Mouse (Mus musculus) stomach, postnatal 0 days (tissue): Measurements from ENCODE around the gene Jmjd6. TPM values are rescaled to one million over a fixed set of nuclear protein-coding genes. Genes with fewer than 3 reads are reported as not detected.

Source experiments
- ATAC-seq: fragments of 200-750 bp; cut with Nextera tagmentation; 2 replicates; pipeline ENCODE4 v1.8.0; 2017; ENCODE audit not compliant: low FRiP score, low TSS enrichment
- DNase-seq: peaks from one replicate; pipeline ENCODE4 v3.0.0-alpha.2; 2016; ENCODE audit warnings: low spot score
- H3K27ac ChIP-seq: fragments of 300-500 bp; sonication (generic); replicated peaks from 2 replicates; pipeline ENCODE4 v1.5.1; 2014; ENCODE audit warnings: mild to moderate bottlenecking, control low read depth
- H3K27me3 ChIP-seq: fragments of 300-500 bp; sonication (generic); 2 replicates; pipeline ENCODE4 v1.6.1; 2014; ENCODE audit warnings: low read length; ENCODE audit not compliant: control insufficient read depth, insufficient read depth
- H3K36me3 ChIP-seq: fragments of 300-500 bp; sonication (generic); 2 replicates; pipeline ENCODE4 v1.6.1; 2014; ENCODE audit warnings: low read length, mixed read lengths; ENCODE audit not compliant: control insufficient read depth, insufficient read depth
- H3K4me1 ChIP-seq: fragments of 300-500 bp; sonication (generic); replicated peaks from 2 replicates; pipeline ENCODE4 v1.6.1; 2014; ENCODE audit warnings: antibody characterized with exemption; ENCODE audit not compliant: control insufficient read depth, insufficient read depth
- H3K4me2 ChIP-seq: fragments of 300-500 bp; sonication (generic); replicated peaks from 2 replicates; pipeline ENCODE4 v1.6.1; 2014; ENCODE audit warnings: low read depth, mild to moderate bottlenecking, control low read depth, moderate library complexity
- H3K4me3 ChIP-seq: fragments of 300-500 bp; sonication (generic); 2 replicates; pipeline ENCODE4 v1.5.1; 2014; ENCODE audit warnings: low read depth, low read length, control low read depth
- H3K9ac ChIP-seq: fragments of 300-500 bp; sonication (generic); 2 replicates; pipeline ENCODE4 v1.6.1; 2014; ENCODE audit warnings: mild to moderate bottlenecking, low read length, control low read depth, mixed read lengths
- H3K9me3 ChIP-seq: fragments of 300-500 bp; sonication (generic); 2 replicates; pipeline ENCODE4 v1.6.1; 2016; ENCODE audit warnings: low read length; ENCODE audit not compliant: control insufficient read depth
- CTCF ChIP-seq: IDR thresholded peaks from 2 replicates; pipeline ENCODE4 v1.5.1; 2016; ENCODE audit warnings: antibody characterized with exemption, low read depth, mild to moderate bottlenecking, moderate library complexity
- EP300 ChIP-seq: optimal IDR thresholded peaks from 2 replicates; pipeline ENCODE3; 2016; ENCODE audit warnings: antibody characterized with exemption
- WGBS: fragments of 180-500 bp; shearing (Covaris S2); extraction: QIAGEN DNeasy Blood & Tissue Kit; methylation state at CpG from one replicate; pipeline ENCODE4 v1.1.7; 2014; 5-methylcytosine and 5-hydroxymethylcytosine counted together
- polyA plus RNA-seq: library from polyadenylated mRNA; unstranded; fragments of >200 nt; fragmentation: Nextera tagmentation; extraction: Ambion mirVana; gene quantifications from 2 replicates; pipeline ENCODE4 v1.2.1, GENCODE M21; 2015

The Jmjd6 gene
- polyA plus RNA-seq, 1 experiment from 2014 or later: 31.8 TPM

DNA sequence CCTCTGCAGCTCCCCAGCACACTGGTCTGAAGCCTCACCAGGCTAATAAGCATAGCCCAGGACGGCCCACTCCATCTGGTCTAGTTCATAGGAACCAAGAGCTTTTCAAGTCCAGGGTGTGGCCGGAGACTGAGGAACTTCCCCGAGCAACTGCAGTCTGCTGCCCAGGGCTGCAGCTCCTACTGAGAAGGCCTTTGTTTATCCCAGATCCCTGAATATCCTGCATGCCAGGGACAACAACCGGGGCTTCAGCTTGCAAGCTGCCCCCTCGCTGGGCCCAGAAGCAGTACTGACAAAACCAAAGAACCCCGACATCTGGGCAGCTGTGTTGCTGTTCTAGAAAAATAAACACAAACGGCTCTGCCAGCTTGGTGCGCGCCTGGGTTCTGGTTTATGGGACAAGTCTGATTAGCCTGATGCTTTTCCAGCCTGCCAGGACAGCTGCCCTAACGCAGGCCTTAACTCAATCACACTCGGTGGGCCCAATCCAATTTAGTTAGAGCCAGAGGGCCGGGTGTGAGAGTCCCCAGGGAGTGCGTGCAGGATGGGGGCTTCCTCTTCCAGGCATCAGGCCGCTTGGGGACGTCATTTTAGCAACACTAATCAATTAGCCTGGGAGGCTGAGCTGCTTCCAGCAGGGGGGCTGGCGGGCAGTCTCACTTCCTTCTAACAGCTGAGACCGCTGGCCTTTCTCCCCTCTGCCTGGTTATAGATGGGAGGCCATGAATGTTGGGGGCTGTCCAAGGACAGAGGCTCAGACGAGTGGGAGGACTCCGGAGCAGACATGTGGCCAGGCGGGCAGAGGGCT is 29.0 kb downstream of the Jmjd6 start:
- H3K4me2 ChIP-seq: no peak overlapping the region; the same call in 1 of the 2 replicates
- H3K27me3 ChIP-seq: no peaks in the 10 kb centered on the region
- TF ChIP-seq EP300 (no peak), CTCF (peak; percentile 30; the same call in 1 of the 2 replicates)

DNA sequence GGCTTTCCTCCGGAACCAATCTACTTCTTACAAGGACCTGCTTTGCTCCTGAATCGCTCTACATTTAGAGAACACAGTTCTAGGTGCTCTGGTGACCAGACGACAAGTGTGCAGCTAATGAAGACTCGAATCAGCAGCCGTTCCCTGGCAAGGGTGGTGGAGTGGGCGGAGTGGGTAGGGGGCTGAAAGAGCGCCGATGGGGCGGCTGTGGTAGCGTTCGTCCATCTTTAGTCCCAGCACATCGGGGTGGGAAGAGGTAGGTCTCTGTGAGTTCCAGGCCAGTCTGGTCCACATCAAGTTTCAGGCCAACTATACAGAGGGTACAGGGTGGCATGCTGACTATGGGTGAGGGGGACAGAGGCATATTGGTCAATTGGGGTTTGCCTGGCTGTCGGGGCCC is 29.6 kb downstream of the Jmjd6 start:
- peaks cover 12% of the 10 kb centered on the region for H3K4me1 ChIP-seq
- no peaks in the 10 kb centered on the region for H3K9me3 ChIP-seq
- H3K4me3 ChIP-seq: no peak overlapping the region
- no peak overlapping the region for H3K4me2 ChIP-seq
- no peaks in the 10 kb centered on the region for H3K36me3 ChIP-seq
- no peak for TF ChIP-seq CTCF
- no peaks in the 10 kb centered on the region for H3K27me3 ChIP-seq
- ATAC-seq: no peak
- peak overlapping the region; percentile 89 for H3K27ac ChIP-seq
- no peak for DNase-seq
- H3K9ac ChIP-seq: no peak overlapping the region; the same call in 1 of the 2 replicates
- WGBS: 83% methylated on average over 13 of the region's 13 CpGs

More for the DNA sequence above, 29.0 kb downstream of the Jmjd6 start:
- Histone ChIP-seq H3K36me3 (no peaks in the 10 kb centered on the region), H3K27ac (peak overlapping the region; percentile 89), H3K4me3 (no peak overlapping the region), H3K9ac (0 out of 2 replicates have a peak overlapping the region, but pooled peaks have one; percentile 31), H3K4me1 (peaks cover 12% of the 10 kb centered on the region), H3K9me3 (no peaks in the 10 kb centered on the region)
- ATAC-seq (peak; percentile 37; the same call in 1 of the 2 replicates), DNase-seq (peak; percentile 49)
- 26% methylated on average over 20 of the region's 20 CpGs for WGBS

DNA sequence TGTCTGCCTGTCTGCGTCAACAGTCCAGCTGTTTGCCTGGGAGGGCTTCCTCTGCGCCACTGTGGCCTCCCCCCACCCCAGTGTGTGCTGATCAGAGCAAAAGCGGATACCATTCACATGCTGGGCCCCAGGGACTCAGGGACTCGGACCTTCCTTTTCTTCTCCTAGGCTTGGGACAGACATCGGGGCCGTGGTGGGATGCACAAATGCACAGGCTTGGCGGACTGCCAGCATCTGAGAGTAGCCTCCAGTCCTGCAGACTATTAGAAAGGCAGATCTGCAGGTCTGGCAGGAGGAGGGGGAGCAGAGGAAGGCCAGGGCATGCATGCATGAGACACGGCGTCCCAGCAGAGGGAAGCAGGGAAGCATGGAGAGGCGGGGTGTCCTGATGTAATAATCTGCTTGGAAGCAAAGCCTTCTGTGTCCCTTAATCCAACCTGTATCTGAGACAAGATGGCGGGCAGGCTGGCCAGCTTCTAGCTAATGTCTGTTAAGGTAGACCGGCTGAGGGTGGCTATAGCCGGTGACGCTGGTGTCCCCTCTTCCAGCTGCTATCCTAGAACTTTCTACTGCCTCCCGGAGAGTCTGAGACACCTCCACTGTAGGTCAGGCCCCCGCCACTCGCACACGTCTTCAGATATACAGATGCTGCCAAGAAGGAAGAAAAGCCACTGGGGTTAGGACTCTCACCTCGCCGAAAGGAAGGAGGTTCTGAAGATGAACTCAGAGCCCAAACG is 30.3 kb downstream of the Jmjd6 start:
- no peak for ATAC-seq
- WGBS: 59% methylated on average over 21 of the region's 21 CpGs
- Histone ChIP-seq H3K36me3 (no peaks in the 10 kb centered on the region), H3K27ac (no peak overlapping the region; the same call in 1 of the 2 replicates), H3K9ac (no peak overlapping the region), H3K4me1 (peaks cover 12% of the 10 kb centered on the region), H3K9me3 (no peaks in the 10 kb centered on the region), H3K4me2 (no peak overlapping the region), H3K4me3 (no peak overlapping the region), H3K27me3 (no peaks in the 10 kb centered on the region)
- no peak for DNase-seq
- TF ChIP-seq EP300: no peak
- peak; percentile 38 for TF ChIP-seq CTCF

DNA sequence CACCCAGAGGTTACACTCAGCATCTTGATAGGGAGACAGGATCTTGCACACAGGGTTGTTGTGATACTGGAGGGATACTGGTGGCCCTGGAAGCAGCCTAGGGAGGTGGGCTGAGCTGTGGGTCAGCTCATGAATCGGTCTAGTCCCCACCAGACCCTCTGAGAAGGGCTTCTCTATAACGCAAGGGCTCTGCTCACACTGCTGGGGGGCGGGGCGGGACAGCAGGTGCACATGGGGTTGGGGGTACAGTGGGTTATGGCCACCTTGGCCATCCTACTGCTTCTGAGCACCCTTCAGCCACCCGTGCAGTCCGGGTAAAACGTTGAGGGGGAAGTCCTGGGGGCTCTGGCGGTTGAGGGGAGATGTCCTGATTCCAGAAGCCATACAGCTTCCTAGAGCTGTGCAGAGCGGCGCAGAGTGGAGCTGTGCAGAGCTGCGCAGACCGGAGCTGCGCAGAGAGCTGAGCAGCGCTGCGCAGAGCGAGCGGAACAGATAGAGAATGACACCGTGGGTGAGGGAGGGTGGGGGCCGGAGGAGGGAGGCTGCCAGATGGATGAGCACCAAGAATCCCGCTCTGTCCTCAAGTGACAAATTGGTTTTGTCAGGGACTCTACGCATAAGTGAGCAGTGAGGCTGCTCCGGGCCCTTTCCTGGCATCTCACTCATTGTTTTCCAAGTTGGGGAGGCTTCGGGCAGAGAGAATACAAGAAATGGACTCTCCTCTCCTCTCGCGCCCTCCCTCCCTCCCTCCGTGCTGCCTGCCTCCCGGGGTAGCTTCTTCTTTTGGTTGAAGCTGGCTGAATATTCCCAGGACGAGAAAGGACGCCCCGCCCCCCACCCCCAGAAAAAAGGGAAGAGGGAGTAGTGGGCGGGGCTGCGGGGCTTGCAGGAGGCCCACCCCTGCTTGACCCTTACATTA is 32.0 kb downstream of the Jmjd6 start:
- Histone ChIP-seq H3K9ac (no peak overlapping the region), H3K4me1 (peaks cover 12% of the 10 kb centered on the region)
- no peak for TF ChIP-seq EP300
- TF ChIP-seq CTCF: peak; percentile 23; the same call in 1 of the 2 replicates

DNA sequence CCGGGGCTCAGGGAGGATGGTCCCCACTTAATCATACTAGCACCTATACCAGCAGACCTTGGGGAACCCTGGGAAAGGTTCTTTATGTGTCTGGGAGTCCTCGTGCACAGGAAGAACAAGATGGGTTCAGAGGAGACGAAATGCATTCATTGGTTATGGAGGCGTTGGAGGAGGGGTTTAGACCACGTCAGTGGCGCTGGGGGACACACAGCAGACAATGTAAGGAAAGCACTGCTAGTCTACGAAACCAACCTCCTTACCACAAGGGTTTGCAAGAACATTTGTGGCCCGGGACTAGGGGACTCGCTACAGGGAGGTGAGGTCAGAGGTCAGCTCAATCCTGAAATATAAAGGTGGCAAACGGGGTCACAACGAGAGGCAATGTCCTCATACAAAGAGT is 32.7 kb downstream of the Jmjd6 start:
- H3K4me1 ChIP-seq: peaks cover 12% of the 10 kb centered on the region
- H3K36me3 ChIP-seq: no peaks in the 10 kb centered on the region
- no peak overlapping the region for H3K9ac ChIP-seq
- WGBS: 81% methylated on average over 11 of the region's 11 CpGs
- no peak overlapping the region for H3K4me3 ChIP-seq
- H3K27ac ChIP-seq: no peak overlapping the region
- no peak for TF ChIP-seq EP300
- TF ChIP-seq CTCF: no peak
- H3K9me3 ChIP-seq: no peaks in the 10 kb centered on the region
- H3K4me2 ChIP-seq: no peak overlapping the region
- DNase-seq (no peak), ATAC-seq (no peak)
- no peaks in the 10 kb centered on the region for H3K27me3 ChIP-seq

More for the DNA sequence above, 32.0 kb downstream of the Jmjd6 start:
- peak; percentile 74 for ATAC-seq
- Histone ChIP-seq H3K4me3 (peak overlapping the region; percentile 27), H3K27ac (peak overlapping the region; percentile 77), H3K36me3 (no peaks in the 10 kb centered on the region), H3K9me3 (no peaks in the 10 kb centered on the region), H3K4me2 (peak overlapping the region; percentile 54), H3K27me3 (no peaks in the 10 kb centered on the region)
- WGBS: 12% methylated on average over 26 of the region's 32 CpGs
- DNase-seq: peak; percentile 56
